Mouse (Mus musculus): ENCODE data around the gene Pdlim5. TPM values are rescaled to one million over a fixed set of nuclear protein-coding genes. Genes with fewer than 3 reads are reported as not detected.

The Pdlim5 gene
- polyA plus RNA-seq, 1 experiment from 2014 or later = 9.4 TPM

GRCm38 (mm10) chr3:142390288-142390687 is 5.2 kb downstream of the Pdlim5 start:
- no peaks in the 10 kb centered on the region for H3K27me3 ChIP-seq (ENCODE audit: insufficient read depth, low read length)
- 0 out of 2 replicates have a peak, but pooled peaks cover 2% of the 10 kb centered on the region for H3K36me3 ChIP-seq (replicated peaks; ENCODE audit: insufficient read depth, low read length)
- H3K4me2 ChIP-seq (ENCODE audit: low read depth, low read length) = no peak overlapping the region
- WGBS (ENCODE audit: insufficient replicate concordance) = 69% methylated on average over 2 of the region's 2 CpGs
- peaks cover 9% of the 10 kb centered on the region for H3K4me1 ChIP-seq (ENCODE audit: insufficient read depth)
- no peak overlapping the region for H3K9ac ChIP-seq (replicated peaks)
- H3K9me3 ChIP-seq (ENCODE audit: low read length) = no peaks in the 10 kb centered on the region
- ATAC-seq (no peak), DNase-seq (no peak)
- no peak overlapping the region for H3K4me3 ChIP-seq (ENCODE audit: low read depth, low read length)
- H3K27ac ChIP-seq (ENCODE audit: low read depth) = no peak overlapping the region
- TF ChIP-seq CTCF (IDR thresholded peaks at IDR 0.05; ENCODE audit: low read depth) (no peak), EP300 (IDR thresholded peaks at IDR 0.05; ENCODE audit: low read depth) (no peak)

GRCm38 (mm10) chr3:142388189-142388588 is 7.3 kb downstream of the Pdlim5 start:
- no peak for DNase-seq
- no peak for TF ChIP-seq EP300 (IDR thresholded peaks at IDR 0.05; ENCODE audit: low read depth)
- no peak for TF ChIP-seq CTCF (IDR thresholded peaks at IDR 0.05; ENCODE audit: low read depth)
- no peak overlapping the region for H3K4me3 ChIP-seq (ENCODE audit: low read depth, low read length)
- peaks cover 8% of the 10 kb centered on the region for H3K4me1 ChIP-seq (ENCODE audit: insufficient read depth)
- H3K27me3 ChIP-seq (ENCODE audit: insufficient read depth, low read length) = no peaks in the 10 kb centered on the region
- no peaks in the 10 kb centered on the region for H3K9me3 ChIP-seq (ENCODE audit: low read length)
- H3K27ac ChIP-seq (ENCODE audit: low read depth) = no peak overlapping the region
- 0 out of 2 replicates have a peak, but pooled peaks cover 2% of the 10 kb centered on the region for H3K36me3 ChIP-seq (replicated peaks; ENCODE audit: insufficient read depth, low read length)
- no peak overlapping the region for H3K9ac ChIP-seq (replicated peaks)
- ATAC-seq = no peak
- no peak overlapping the region for H3K4me2 ChIP-seq (ENCODE audit: low read depth, low read length)
- WGBS (ENCODE audit: insufficient replicate concordance) = 83% methylated on average over 4 of the region's 4 CpGs

- Histone ChIP-seq H3K9ac (replicated peaks) (no peak overlapping the region), H3K9me3 (ENCODE audit: low read length) (no peaks in the 10 kb centered on the region), H3K36me3 (replicated peaks; ENCODE audit: insufficient read depth, low read length) (0 out of 2 replicates have a peak, but pooled peaks cover 2% of the 10 kb centered on the region), H3K27me3 (ENCODE audit: insufficient read depth, low read length) (no peaks in the 10 kb centered on the region), H3K27ac (ENCODE audit: low read depth) (peak overlapping the region; percentile 72; the same call in 1 of the 2 replicates), H3K4me1 (ENCODE audit: insufficient read depth) (peaks cover 6% of the 10 kb centered on the region), H3K4me2 (ENCODE audit: low read depth, low read length) (no peak overlapping the region), H3K4me3 (ENCODE audit: low read depth, low read length) (no peak overlapping the region)
- TF ChIP-seq CTCF (IDR thresholded peaks at IDR 0.05; ENCODE audit: low read depth) (no peak), EP300 (IDR thresholded peaks at IDR 0.05; ENCODE audit: low read depth) (no peak)
- no peak for ATAC-seq
- 84% methylated on average over 4 of the region's 4 CpGs for WGBS (ENCODE audit: insufficient replicate concordance)
- no peak for DNase-seq
These were observed 9.0 kb downstream of the Pdlim5 start for GRCm38 (mm10) chr3:142386505-142386904.

- no peaks in the 10 kb centered on the region for H3K9me3 ChIP-seq (ENCODE audit: low read length)
- no peaks in the 10 kb centered on the region for H3K27me3 ChIP-seq (ENCODE audit: insufficient read depth, low read length)
- H3K27ac ChIP-seq (ENCODE audit: low read depth) = no peak overlapping the region
- WGBS (ENCODE audit: insufficient replicate concordance) = 44% methylated on average over 2 of the region's 2 CpGs
- 0 out of 2 replicates have a peak, but pooled peaks cover 2% of the 10 kb centered on the region for H3K36me3 ChIP-seq (replicated peaks; ENCODE audit: insufficient read depth, low read length)
- peaks cover 6% of the 10 kb centered on the region for H3K4me1 ChIP-seq (ENCODE audit: insufficient read depth)
- H3K9ac ChIP-seq (replicated peaks) = no peak overlapping the region
- DNase-seq (peak; percentile 26), ATAC-seq (peak; percentile 90)
- TF ChIP-seq EP300 (IDR thresholded peaks at IDR 0.05; ENCODE audit: low read depth) (no peak; the same call in 1 of the 2 replicates), CTCF (IDR thresholded peaks at IDR 0.05; ENCODE audit: low read depth) (no peak)
- H3K4me2 ChIP-seq (ENCODE audit: low read depth, low read length) = no peak overlapping the region
- H3K4me3 ChIP-seq (ENCODE audit: low read depth, low read length) = no peak overlapping the region
These were observed 9.8 kb downstream of the Pdlim5 start for GRCm38 (mm10) chr3:142385690-142386089.

- TF ChIP-seq EP300 (IDR thresholded peaks at IDR 0.05; ENCODE audit: low read depth) = no peak
- TF ChIP-seq CTCF (IDR thresholded peaks at IDR 0.05; ENCODE audit: low read depth) = no peak
- DNase-seq (no peak), ATAC-seq (no peak)
- Histone ChIP-seq H3K4me1 (ENCODE audit: insufficient read depth) (peaks cover 4% of the 10 kb centered on the region; the same call in 1 of the 2 replicates), H3K27me3 (ENCODE audit: insufficient read depth, low read length) (no peaks in the 10 kb centered on the region), H3K9ac (replicated peaks) (no peak overlapping the region), H3K9me3 (ENCODE audit: low read length) (no peaks in the 10 kb centered on the region), H3K4me3 (ENCODE audit: low read depth, low read length) (no peak overlapping the region), H3K27ac (ENCODE audit: low read depth) (no peak overlapping the region), H3K4me2 (ENCODE audit: low read depth, low read length) (no peak overlapping the region), H3K36me3 (replicated peaks; ENCODE audit: insufficient read depth, low read length) (peaks cover 3% of the 10 kb centered on the region; the same call in 1 of the 2 replicates)
- WGBS (ENCODE audit: insufficient replicate concordance) = 84% methylated on average over 1 of the region's 1 CpGs
These were observed 18.9 kb downstream of the Pdlim5 start for GRCm38 (mm10) chr3:142376638-142377037.

- DNase-seq (no peak), ATAC-seq (no peak)
- whole genome bisulfite sequencing (ENCODE audit: insufficient replicate concordance) = 74% methylated on average over 1 of the region's 1 CpGs
- Histone ChIP-seq H3K36me3 (replicated peaks; ENCODE audit: insufficient read depth, low read length) (peaks cover 3% of the 10 kb centered on the region; the same call in 1 of the 2 replicates), H3K4me3 (ENCODE audit: low read depth, low read length) (no peak overlapping the region), H3K27me3 (ENCODE audit: insufficient read depth, low read length) (no peaks in the 10 kb centered on the region), H3K9ac (replicated peaks) (no peak overlapping the region), H3K4me1 (ENCODE audit: insufficient read depth) (peaks cover under 1% of the 10 kb centered on the region; the same call in 1 of the 2 replicates), H3K4me2 (ENCODE audit: low read depth, low read length) (no peak overlapping the region), H3K27ac (ENCODE audit: low read depth) (no peak overlapping the region), H3K9me3 (ENCODE audit: low read length) (no peaks in the 10 kb centered on the region)
- TF ChIP-seq EP300 (IDR thresholded peaks at IDR 0.05; ENCODE audit: low read depth) (no peak), CTCF (IDR thresholded peaks at IDR 0.05; ENCODE audit: low read depth) (no peak)
These were observed 20.4 kb downstream of the Pdlim5 start for GRCm38 (mm10) chr3:142375106-142375505.

All from liver, postnatal 0 days (tissue).